In the genomic region with DNA sequence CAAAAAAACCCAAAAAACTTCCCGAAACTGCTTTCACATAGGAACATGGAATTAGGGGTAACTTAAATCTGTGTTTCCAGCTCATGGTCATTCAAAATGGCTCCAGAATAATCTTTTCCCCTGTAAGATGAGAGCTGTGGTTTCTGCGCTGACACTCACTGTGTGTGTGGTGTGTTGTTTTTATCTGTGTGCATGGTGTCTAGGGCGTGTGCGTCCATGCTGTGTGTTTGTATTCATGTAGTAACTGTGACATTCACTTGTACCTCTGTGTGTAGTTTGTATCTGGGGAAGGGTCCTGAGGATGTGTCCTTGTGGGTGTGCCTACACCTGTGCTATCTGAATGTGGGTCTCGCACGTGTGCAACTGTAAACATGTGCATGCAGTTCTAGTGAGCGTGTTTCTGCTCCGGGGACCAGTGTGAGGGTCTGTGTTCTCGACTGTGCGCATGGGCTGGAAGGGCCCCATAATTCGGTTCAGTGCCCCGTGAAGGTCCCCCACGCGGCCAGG, we compare ENCODE assay signal across 7 mouse cellular contexts. TPM values are rescaled to one million over a fixed set of nuclear protein-coding genes. Genes with fewer than 3 reads are reported as not detected.
A peak's percentile ranks its signal among the peaks of the same experiment; 100 is the strongest.
DNase-seq lines count a peak whose midpoint lies in the region; ATAC-seq and TF ChIP-seq lines count a peak whose summit lies in the region.

No protein-coding gene starts in this region.

- peak overlapping the region; percentile 82; the same call in 1 of the 2 replicates for H3K4me3 ChIP-seq in liver, adult 2 months (ENCODE audit: insufficient read depth, low read depth, low read length)
- H3K4me3 ChIP-seq in embryonic facial prominence, embryonic 13.5 days: peak overlapping the region; percentile 67
- H3K4me3 ChIP-seq in intestine, embryonic 15.5 days (replicated peaks): peak overlapping the region; percentile 67
- H3K4me3 ChIP-seq in neural tube, embryonic 14.5 days (ENCODE audit: low read depth, low read length): peak overlapping the region; percentile 68

- 38% methylated on average over 14 of the region's 14 CpGs for WGBS in liver, adult 2 months
- WGBS in embryonic facial prominence, embryonic 13.5 days: 31% methylated on average over 14 of the region's 14 CpGs
- 30% methylated on average over 14 of the region's 14 CpGs for WGBS in intestine, embryonic 15.5 days
- WGBS in neural tube, embryonic 14.5 days: 30% methylated on average over 14 of the region's 14 CpGs

- no peaks in the 10 kb centered on the region for H3K79me2 ChIP-seq in liver, adult 2 months (ENCODE audit: control insufficient read depth, insufficient read depth, low read length)

- H3K9ac ChIP-seq in liver, adult 2 months (ENCODE audit: low read depth, low read length): peak overlapping the region; percentile 10
- peak overlapping the region; percentile 77 for H3K9ac ChIP-seq in embryonic facial prominence, embryonic 13.5 days
- H3K9ac ChIP-seq in intestine, embryonic 15.5 days: peak overlapping the region; percentile 63
- H3K9ac ChIP-seq in neural tube, embryonic 14.5 days (replicated peaks; ENCODE audit: low read depth, low read length): peak overlapping the region; percentile 74

- no peak for DNase-seq in liver, adult 2 months (ENCODE audit: extremely low read depth, low read depth, low spot score)
- DNase-seq in liver: no peak
- DNase-seq in thymus, postnatal 25 days: no peak
- no peak for DNase-seq in adrenal gland, postnatal 4 days (ENCODE audit: low spot score in 2 of 2)

- TF ChIP-seq CTCF in liver, adult 2 months (IDR thresholded peaks at IDR 0.05; ENCODE audit: low read depth, low read length): no peak

- H3K4me1 ChIP-seq in liver, adult 2 months (ENCODE audit: control insufficient read depth, insufficient read depth, low read length): peaks cover 16% of the 10 kb centered on the region
- peaks cover 28% of the 10 kb centered on the region for H3K4me1 ChIP-seq in embryonic facial prominence, embryonic 13.5 days
- peaks cover 10% of the 10 kb centered on the region for H3K4me1 ChIP-seq in intestine, embryonic 15.5 days (replicated peaks)
- no peaks in the 10 kb centered on the region for H3K4me1 ChIP-seq in neural tube, embryonic 14.5 days (ENCODE audit: control insufficient read depth, insufficient read depth, low read length)

- no peak overlapping the region for H3K27ac ChIP-seq in liver, adult 2 months (replicated peaks; ENCODE audit: insufficient read depth, low read depth, low read length)
- peak overlapping the region; percentile 71; the same call in 1 of the 2 replicates for H3K27ac ChIP-seq in embryonic facial prominence, embryonic 13.5 days
- 0 out of 2 replicates have a peak overlapping the region, but pooled peaks have one; percentile 69 for H3K27ac ChIP-seq in intestine, embryonic 15.5 days
- peak overlapping the region; percentile 39; the same call in 1 of the 2 replicates for H3K27ac ChIP-seq in neural tube, embryonic 14.5 days (ENCODE audit: low read depth, low read length)

- no peak for TF ChIP-seq POLR2A in liver, adult 2 months (IDR thresholded peaks at IDR 0.05; ENCODE audit: extremely low read depth, insufficient read depth, low read length)

- no peaks in the 10 kb centered on the region for H3K27me3 ChIP-seq in liver, adult 2 months (ENCODE audit: control insufficient read depth, insufficient read depth, low read length)
- peaks cover 29% of the 10 kb centered on the region for H3K27me3 ChIP-seq in embryonic facial prominence, embryonic 13.5 days
- H3K27me3 ChIP-seq in intestine, embryonic 15.5 days (replicated peaks): no peaks in the 10 kb centered on the region
- 0 out of 2 replicates have a peak, but pooled peaks cover 3% of the 10 kb centered on the region for H3K27me3 ChIP-seq in neural tube, embryonic 14.5 days (ENCODE audit: control insufficient read depth, insufficient read depth, low read length)

- H3K36me3 ChIP-seq in liver, adult 2 months (ENCODE audit: control insufficient read depth, insufficient read depth, low read length): peaks cover 11% of the 10 kb centered on the region; the same call in 1 of the 2 replicates
- no peaks in the 10 kb centered on the region for H3K36me3 ChIP-seq in embryonic facial prominence, embryonic 13.5 days
- no peaks in the 10 kb centered on the region for H3K36me3 ChIP-seq in intestine, embryonic 15.5 days
- H3K36me3 ChIP-seq in neural tube, embryonic 14.5 days (ENCODE audit: control insufficient read depth, insufficient read depth, low read length): no peaks in the 10 kb centered on the region

- ATAC-seq in embryonic facial prominence, embryonic 13.5 days (ENCODE audit: insufficient number of reproducible peaks, insufficient read depth, low FRiP score, low TSS enrichment, low read depth): no peak; the same call in 1 of the 2 replicates
- ATAC-seq in intestine, embryonic 15.5 days: no peak
- ATAC-seq in neural tube, embryonic 14.5 days (ENCODE audit: low read depth): peak; percentile 64

- peak overlapping the region; percentile 90 for H3K4me2 ChIP-seq in embryonic facial prominence, embryonic 13.5 days
- H3K4me2 ChIP-seq in intestine, embryonic 15.5 days (replicated peaks): peak overlapping the region; percentile 91
- H3K4me2 ChIP-seq in neural tube, embryonic 14.5 days (ENCODE audit: low read depth, low read length): peak overlapping the region; percentile 89

- no peaks in the 10 kb centered on the region for H3K9me3 ChIP-seq in embryonic facial prominence, embryonic 13.5 days
- H3K9me3 ChIP-seq in intestine, embryonic 15.5 days: no peaks in the 10 kb centered on the region
- H3K9me3 ChIP-seq in neural tube, embryonic 14.5 days (ENCODE audit: control insufficient read depth, low read length): no peaks in the 10 kb centered on the region

RNA-seq across cellular contexts. Expression of a gene that starts 0.4 kb away (rescaled TPM):
- 56.2 and 81.3 TPM in 2 replicates for total RNA-seq in liver, adult 2 months (2014; rRNA removed)
- 156 and 158 TPM in 2 replicates for polyA plus RNA-seq in liver, adult 2 months (2012; rRNA removed)
- 19.1 and 19.7 TPM in 2 replicates for polyA plus RNA-seq in embryonic facial prominence, embryonic 13.5 days (2015; fragmentation: Nextera tagmentation; extraction: Ambion mirVana)
- 71.6 and 75.9 TPM in 2 replicates for polyA plus RNA-seq in intestine, embryonic 15.5 days (2015; fragmentation: Nextera tagmentation; extraction: Ambion mirVana)
- polyA plus RNA-seq in neural tube, embryonic 14.5 days (2014; fragmentation: Nextera tagmentation; extraction: Ambion mirVana): 56.7 and 73.4 TPM in 2 replicates
- 10 to 100 TPM; 83.6 to 88.1 TPM for total RNA-seq in adrenal gland, postnatal 4 days (2021)

Comparison
In these comparisons a context has a peak if more than half of its experiments do, and no peak if none do; other contexts are left out.
1. H3K9ac ChIP-seq: peak in every context shown above with its lines; median percentile 77 in embryonic facial prominence, embryonic 13.5 days; 74 in neural tube, embryonic 14.5 days; 63 in intestine, embryonic 15.5 days; 10 in liver, adult 2 months.